Mouse (Mus musculus) kidney, adult 8-10 months (tissue): ENCODE results near the gene Scamp1.
"Not testable (repeated sequence)": the region's sequence is repeated elsewhere in the genome, so short reads cannot be mapped to it uniquely, and the experiment has no call there.

Experiments
- DNase-seq, 2 experiments: peaks; one replicate each; pipeline ENCODE4 v3.0.0; 2022

Scamp1 gene

DNA sequence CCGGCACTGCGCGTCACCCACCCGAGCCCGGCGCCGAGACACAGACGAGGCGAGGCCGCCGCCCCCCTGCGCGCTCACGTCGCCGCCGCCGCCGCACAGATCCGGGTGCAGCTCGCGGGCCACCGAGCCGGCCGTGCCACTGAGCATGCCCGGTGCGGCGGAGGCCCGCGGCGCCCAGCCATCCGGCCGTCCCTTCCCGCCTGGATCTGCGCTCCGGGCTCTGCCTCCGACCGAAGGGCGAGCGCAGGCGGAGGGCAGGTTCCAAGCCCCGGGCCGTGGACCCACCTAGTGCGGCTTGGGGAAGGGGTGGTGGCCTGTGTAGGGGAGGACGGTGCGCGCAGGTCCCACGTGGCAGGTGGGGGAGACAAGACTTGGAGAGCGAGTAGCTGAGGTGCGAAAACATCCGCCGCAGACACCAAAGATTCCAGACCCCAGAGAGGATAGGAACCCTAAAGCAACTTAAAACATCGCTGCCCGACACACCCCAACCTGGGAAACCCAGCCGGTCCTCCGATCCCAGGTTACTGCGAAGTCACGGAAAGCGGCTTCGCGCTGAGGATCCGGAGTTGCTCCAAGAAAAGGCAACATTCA, at the start of gene Scamp1:
Gene Scamp1, minus strand, starts transcription at position 577 of the 591 bp plus-strand sequence.
- DNase-seq = peak; percentile 87 to 90

DNA sequence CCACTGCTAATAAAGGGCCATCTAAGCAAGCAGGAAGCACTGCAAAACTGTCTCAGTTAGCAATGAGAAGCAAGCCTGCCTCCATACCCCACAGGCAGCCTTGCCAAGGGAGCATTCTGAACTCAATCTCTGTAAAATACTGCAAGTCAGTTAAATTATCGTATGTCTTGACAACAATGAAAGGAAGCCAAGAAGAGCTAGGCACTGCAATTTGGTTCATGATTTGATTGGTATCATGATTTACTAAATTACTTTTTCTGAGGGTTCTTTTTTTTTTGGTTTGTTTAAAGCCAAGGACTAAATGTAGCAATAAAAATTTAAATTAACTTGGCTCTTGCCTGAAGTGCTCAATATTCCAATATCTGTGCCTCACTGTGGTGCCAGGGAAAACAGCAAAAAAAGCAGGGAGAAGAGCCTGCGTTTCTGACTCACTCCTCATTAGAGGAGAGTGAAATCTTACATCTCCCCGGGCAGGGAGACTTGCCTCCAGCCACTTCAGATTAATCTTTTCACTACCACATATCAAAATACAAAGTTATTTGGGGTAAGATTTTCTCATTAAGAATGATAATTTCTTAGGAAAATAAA, 44.8 kb upstream of the Scamp1 start:
- no peak for DNase-seq

DNA sequence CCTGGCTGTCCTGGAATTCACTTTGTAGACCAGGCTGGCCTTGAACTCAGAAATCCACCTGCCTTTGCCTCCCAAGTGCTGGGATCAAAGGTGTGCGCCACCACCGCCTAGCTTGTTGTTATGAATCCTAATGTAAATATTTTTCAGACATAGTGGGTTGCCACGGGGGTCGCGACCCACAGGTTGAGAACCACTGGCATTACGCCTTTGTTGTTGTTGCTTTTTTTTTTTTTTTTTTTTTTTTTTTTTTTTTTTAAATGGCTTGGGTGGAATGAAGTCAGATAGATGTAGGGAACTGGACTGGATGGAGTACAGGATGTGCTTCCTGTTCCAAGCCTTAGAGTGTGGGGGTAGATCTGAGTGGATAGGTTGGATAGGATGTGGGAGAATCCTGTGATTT, 43.3 kb upstream of the Scamp1 start:
- not testable (repeated sequence) for DNase-seq

DNA sequence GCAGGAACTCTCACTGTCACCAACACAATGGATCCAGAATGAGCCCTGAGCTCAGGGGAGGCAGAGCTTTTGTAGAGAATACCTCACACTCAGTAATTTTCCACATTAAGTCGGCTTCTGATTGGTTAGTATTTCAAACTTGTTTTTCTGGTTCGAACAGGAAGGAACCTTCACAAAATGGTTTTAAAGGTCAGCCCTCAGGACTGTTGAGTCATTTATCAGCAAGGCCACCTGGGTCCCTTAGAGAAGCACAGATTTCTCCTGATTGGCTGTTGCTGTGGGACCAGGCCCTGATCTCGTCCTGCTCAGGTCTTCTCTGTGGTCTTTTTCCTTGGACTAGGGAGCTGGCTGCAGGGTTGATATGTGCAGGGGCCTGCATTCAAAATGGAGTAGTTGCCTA, 42.4 kb upstream of the Scamp1 start:
- DNase-seq = peak; percentile 3 to 43

DNA sequence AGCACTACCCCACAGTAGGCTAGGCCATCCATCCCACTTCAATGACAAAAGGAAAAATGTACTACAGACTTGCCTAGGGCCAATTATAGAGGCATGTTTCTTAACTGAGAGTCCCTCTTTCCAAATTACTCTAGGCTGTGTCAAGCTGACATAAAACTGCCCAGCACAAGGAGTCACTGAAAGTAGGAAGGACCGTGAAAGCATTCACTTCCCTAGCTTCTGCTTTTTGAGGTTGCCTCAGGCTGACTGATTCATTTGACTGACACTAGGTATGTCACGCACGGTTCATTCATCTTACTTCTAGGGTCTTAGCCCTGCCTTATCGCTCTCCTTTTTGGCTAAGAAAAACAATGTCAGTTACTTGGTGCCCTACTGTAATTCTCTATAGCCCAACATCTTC, 36.8 kb upstream of the Scamp1 start:
- DNase-seq = no peak

DNA sequence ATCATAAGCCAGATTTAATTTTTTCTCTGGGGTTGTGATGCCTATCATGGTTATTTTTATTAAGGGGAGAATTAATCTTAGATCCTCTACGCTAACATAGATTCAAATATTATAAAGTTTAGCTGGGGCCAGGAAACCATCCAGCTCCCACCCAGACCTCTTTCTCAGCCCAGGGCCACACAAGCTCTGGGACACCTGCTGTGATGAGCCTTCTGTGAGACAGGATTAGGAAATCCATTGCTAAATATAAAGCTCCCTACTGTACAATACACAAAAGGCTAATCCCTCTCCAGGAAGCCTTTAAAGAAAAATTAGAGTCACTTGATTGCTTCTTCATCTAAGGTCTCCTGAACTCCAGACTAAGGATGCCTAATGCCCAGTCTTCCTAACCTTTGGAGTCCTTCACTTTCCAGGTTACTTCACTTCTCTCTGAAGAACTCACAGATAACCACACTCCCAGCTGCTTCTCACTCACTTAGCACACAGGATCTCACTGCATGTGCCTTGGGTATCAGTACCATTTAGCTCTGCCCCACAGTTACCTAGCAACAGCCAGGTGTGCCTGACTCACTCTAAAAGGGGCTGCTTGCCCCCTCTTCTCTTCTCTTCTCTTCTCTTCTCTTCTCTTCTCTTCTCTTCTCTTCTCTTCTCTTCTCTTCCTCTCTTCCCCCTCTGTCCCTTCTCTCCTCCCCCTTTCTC, 35.6 kb upstream of the Scamp1 start:
- no peak for DNase-seq

DNA sequence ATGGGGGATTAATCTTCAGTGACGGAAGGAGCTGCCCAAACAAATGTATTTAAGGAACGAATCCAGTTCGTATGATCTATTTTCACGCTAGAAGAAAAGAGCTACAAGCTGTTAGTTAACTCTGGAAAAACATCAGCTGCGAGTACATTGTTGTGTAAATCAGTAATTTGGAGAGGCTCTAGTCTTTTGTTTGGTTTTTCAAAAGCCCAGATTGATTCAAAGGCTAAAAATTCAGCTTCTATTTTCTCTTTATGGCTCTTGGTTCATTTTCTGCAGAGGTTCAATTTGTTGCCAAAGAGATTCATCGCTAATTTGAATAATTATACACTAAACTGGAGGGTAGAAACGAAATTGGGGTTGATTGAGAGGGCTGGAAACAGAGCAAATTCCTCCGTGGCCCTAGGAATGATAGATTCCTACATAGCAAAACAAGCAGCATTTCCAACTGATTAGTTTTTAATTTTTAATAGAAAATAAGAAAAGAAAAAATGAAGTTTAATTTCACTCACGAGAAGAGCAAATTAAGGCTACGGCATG, 31.4 kb upstream of the Scamp1 start:
- no peak for DNase-seq

DNA sequence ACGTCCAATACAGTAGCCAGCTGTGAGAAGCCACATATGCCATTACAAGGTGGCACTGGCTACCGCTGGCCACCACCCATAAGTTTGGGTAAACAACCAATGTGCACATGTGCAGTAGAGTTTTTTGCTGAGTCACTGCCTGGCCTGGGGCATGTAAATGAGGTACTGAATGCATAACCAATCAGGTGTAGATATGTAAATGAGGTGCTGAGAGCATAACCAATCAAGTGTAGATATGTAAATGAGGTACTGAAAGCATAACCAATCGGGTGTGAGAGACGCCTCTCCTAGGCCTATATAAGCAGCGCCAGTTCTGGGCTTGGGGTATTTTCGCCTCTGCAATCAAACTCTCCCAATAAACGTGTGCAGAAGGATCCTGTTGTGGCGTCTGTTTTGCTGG, 27.2 kb upstream of the Scamp1 start:
- not testable (repeated sequence) for DNase-seq

DNA sequence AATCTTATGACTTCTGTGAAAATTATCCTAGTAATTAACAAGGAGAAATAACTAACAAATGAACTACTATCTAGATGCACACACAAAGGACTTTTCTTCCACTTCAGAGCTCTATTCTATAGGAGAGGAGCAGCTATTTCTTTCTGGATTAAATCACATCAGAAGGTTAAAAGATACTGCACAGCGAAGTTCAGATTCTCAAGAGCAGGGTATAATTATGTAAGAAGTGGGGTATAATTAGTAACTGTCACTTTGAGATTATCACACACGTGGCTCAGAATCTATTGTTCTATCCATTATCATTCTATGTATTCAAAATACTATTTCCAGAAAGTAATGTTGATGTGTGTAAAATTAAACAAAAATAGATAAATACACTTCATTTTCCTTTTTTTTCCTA, 22.6 kb upstream of the Scamp1 start:
- DNase-seq = no peak

DNA sequence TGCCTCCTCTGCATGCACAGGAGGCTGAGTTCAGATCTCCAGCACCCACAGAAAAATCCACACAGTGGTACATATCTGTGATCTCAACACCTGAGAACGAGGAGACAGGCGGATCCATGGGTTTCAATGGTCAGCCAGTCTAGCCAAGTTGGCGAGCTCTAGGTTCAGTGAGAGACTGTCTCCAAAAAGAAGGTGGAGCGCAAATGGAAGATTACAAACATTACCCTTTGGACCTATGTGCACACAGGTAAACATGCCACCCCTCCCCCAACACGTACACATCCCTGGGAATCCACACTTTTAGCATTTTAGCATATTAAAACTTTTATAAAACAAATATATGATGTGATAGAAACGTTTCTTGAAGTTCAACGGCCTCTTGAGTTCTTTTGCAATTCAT, 21.9 kb upstream of the Scamp1 start:
- DNase-seq = no peak

DNA sequence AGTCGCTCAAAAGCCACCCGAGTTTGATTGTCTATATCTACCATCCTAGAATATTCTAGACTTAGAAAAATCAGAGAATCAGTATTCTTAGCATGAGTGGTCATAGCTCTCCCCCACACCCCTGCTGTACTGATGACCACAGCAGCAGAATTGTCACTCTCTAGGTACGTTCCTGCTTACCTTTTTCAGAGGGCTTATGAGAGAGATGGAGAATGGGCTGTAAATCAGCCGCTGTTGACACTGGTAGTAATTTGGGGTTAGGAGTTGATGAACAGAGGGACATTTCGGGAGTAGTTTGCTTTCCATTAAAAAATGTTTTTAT, 21.3 kb upstream of the Scamp1 start:
- DNase-seq = no peak

DNA sequence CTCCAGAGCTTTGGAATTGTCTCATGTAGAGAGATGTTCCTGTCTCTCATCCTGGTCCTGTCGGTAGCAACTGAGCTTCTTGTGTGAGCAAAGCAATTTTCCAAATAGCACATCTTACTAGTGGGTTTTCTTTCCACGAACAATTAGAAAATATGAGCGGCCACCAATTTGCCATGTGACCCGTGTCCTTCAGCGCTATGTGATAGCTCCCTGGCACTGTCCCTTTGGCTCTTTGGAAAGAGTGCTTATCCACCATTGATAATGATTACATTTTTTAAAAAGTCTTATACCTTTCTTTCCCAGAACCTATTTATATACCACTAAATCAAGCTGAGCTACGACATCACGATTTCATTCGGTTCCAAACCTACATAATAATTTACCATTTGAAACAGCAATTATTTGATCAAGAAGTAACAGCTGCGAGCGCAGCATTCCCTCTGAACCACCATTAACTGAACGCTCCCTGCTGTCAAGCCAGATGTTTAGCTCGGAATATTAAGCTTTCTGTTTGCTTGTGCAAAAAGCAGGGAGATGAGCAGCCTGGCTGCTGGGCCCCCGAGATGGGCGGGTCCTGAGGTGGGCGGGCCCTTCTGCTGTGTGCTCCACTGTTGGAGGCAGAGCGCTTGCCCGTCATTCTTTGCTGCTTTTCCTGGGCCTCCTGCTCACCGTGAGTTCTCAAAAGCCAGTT, 20.8 kb upstream of the Scamp1 start:
- no peak for DNase-seq

DNA sequence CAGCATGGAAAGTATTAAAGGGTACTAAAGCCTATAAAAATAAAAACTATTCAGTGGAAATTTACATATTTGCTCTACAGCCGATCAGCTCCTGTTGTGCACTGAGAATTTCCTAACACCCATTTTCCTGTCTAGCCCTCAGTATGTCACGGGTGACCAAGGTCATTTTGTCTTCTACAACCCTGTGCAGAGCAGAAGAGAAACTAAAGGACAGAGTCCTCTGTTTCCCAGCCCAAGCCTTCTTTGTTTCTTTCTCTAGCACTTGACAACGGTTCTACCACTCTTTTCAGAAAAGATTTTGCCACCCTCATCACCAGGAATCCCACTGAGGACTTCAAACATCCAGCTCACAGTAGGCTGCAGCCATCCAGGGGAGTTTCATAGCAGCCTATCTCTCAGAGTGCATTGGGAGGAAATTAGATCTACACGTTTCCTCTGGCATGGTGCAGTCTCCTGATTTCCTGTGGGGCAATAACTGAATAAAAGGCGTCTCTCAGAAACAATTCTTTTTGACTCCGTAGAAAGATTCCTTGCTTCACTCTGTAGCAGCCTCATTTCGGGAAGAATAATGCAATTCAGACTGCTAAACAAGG, 15.4 kb upstream of the Scamp1 start:
- no peak for DNase-seq

DNA sequence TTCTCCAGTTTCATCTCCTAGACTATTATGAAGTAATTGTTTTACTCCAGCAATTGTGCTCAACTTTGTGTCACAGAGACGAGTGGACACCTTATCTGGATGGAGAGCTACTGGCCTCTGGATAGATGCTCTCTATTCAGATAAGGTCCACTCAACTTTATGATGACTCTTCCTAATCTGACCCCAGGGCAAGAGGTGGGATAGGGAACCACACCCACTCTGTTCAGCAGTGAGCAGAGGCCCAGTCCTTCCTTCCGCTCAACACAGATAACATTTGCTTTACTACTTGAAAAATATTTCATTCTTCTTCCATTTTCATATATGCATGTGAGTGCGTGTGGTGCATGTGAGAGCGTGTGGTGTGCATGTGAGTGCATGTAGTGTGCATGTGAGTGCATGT, 14.6 kb upstream of the Scamp1 start:
- no peak for DNase-seq

DNA sequence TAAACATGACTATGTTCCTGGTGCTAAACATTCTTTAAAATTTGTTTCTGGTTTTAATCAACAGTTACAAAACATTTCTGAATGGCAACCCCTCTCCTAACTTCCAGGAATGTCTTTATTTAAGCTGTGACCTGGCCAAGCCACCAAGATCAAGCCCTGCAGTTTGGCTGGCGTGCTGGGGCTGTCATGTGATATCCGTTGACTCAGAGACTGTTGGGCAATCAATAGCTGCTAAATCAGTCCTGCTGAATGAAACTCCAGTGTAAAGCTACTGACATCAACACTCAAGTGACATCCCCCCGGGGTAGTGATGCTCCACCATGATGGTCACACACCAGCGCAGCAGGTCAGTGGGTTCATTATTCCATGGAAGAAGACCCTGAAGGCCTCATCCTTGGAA, 12.7 kb upstream of the Scamp1 start:
- no peak for DNase-seq

DNA sequence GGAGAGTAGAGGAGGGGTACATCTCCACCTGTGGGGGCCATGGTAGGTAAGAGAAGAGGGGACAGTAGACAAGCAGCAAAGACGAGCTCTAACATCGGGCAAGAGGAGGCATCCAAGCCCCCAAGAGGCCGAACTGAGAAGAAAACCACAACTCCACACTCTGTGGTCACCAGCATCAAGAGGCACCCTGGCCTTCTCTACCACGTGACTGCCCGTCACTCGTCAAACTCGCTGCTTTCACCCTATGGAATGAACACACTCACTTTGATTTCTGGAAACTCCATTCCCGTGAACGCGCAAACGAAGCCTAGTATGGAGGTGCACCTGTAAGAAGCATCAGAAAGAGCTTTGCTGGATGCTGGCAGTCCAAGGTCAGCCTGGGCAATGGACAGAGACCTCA, 10.7 kb upstream of the Scamp1 start:
- no peak for DNase-seq

DNA sequence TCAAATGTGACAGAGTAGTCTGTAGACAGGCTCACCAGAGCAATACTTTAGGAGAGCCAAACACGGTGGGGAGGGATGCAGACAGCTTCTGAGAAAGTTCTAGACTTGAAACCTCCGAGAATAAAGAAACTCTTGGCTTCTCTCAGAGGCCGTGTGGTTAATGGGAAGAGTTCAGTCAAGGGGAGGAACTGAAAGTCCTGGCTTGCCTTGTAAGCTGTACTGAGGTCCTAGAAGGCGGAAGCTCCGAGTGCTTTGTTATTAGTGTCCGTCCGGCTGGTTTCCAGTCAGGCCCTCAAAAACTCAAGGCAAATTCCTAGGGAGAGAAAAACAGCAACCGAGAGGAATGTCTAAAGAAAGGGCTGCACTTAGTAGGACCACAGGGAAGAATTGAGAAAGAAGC, 10.3 kb upstream of the Scamp1 start:
- no peak for DNase-seq

DNA sequence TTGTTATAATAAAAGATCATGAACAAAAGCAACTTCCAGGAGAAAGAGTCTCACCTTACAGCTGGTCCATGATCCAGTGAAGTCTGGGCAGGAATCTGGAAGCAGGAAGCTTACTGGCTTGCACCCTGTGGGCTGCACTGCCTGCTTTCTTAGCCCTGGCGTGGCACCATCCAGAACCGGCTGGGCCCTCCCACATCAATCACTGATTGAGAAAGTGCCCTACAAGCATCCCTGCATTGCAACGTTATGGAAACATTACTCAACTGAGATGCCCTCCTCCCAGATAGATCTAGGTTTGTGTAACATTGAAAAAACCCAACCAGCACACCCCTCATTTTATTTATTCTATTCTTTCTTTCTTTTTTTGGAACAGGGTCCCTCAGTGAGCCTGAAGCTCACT, 9.2 kb upstream of the Scamp1 start:
- no peak for DNase-seq

DNA sequence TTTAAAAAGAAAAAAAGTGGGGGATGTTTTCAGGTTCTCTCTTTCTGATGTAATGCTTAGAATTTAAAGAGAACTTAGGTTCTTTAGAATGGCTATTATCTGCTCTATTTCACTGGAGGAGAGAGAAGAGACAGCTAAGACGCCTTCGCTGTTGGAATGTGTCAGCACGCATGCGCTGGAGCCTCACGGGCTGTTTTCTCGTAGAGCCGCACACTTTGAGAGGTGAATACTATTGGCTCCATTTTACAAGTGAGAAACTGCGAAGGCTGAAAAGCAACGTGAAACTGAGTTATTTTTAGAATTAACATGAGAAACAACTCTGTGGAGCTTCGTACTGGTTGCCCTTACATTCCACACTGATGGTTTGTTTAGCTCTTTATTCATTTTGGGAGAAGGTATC, 8.3 kb upstream of the Scamp1 start:
- no peak for DNase-seq

DNA sequence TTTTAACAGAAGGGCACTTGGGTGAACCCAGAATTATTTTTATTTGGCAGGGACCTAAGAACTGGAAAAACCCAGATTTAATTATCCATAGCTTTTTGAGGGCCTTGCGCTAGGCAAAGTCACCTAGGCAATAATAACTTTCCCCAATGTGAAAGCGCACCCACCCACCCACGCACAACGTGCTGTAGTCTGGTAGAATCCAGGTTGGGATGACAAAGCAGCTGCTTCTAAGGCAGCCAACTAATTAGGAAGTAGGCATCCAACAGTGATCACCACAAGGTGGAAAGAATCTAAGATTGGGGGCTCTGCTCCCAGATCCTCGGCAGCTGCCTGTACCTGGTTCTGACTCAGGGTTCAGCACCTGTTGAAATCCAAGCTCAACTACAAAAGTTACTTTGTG, 538 bp upstream of the Scamp1 start:
- no peak for DNase-seq

DNA sequence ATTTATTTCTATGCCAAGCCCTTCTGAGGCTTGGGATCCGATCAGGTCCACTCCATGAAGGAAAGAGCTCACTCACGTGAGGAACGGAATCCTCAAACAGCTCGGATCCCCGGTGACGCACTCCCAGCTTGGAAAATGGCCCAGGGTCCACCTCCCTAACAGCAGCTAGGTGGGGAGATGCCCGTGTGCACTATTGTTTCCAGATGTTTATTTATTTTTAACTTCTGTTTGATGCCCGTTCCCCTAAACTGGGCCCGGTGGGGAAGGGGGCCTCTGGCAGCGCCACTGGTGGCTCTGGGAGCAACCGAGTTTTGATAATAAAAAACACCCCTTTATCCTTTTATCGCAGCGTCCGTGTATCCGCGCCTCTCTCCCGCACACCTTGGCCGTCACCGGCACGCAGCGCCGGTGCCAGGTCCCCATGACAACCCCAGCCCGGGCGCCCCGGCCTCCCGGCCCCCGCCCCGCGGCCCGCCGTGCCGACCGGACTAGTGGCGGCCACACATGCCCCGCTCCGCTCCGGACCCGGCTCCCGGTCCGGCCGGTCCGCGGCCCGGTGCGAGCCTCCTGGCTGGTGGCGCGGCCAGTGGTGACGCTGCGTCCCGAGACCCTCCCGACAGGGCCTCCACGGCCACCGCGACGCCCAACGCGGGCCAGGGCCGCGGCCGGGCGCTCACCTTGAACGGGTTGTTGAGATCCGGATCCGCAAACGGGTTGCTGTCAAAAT, 951 bp downstream of the Scamp1 start:
- peak; percentile 45 to 53 for DNase-seq

DNA sequence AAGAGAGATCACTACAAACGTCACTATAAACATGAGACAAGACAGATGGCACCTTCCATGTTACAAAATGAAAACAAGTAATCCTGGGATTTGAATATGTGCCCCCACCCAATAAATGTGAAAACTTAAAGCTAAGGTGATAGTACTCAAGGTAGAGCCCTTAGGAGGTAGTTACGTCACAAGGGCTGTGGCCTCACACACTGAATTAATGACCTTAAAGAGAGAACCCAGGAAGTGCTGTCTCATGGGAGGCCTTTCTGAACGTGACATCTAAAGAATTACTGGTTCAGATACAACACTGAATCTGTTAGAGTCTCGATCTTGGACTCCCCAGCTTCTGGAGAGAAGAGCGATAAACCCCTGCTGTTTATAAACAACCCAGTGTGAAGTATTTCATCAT, 6.2 kb downstream of the Scamp1 start:
- no peak for DNase-seq

DNA sequence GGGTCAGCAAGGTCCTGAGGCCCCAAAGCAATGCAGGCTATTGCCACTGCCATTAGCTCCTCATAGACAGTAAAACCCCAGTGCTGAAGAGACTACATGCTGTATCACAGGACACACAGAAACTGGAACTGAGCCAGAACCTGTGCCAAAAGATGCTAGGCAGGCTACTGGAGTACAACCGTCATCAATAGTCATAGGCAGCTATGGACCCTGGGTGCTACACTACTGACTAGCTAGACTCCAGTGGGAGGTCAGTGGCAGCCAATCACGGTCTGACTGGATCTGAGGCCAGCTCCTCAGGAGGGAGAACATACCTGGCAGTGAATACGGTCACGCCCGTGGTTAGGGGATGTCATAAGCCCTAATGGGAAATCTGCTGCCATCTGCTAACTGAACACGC, 14.4 kb downstream of the Scamp1 start:
- DNase-seq = no peak
